Mouse (Mus musculus): ENCODE data around the gene Dtd1. TPM values are rescaled to one million over a fixed set of nuclear protein-coding genes. Genes with fewer than 3 reads are reported as not detected.

The Dtd1 gene
- polyA plus RNA-seq, 1 experiment from 2014 or later, result 38.0 TPM

DNA sequence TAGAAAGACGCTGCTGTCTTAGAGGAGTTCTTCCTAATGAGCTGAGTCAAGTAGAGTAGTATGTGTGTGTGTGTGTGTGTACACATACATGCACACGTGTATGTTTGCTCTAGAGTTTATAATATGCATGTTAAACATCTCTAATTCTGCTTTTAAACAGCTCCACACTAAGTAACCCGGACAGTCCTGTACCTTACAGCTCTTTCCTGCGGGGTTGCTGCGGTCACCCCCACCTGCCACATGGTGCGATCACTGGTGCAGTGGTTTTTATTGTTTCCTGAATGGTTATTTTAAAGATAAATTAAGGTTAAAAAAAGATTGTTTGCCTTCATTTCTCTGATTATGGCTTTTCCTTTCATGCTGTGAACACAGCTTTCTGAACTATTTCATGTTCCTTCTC, 153.9 kb downstream of the Dtd1 start:
- Histone ChIP-seq H3K9ac (no peak overlapping the region), H3K36me3 (no peaks in the 10 kb centered on the region), H3K4me1 (peaks cover 12% of the 10 kb centered on the region), H3K27ac (no peak overlapping the region), H3K27me3 (no peaks in the 10 kb centered on the region), H3K4me2 (no peak overlapping the region), H3K4me3 (no peak overlapping the region), H3K9me3 (no peaks in the 10 kb centered on the region)
- 40% methylated on average over 6 of the region's 6 CpGs for WGBS
- no peak for ATAC-seq (ENCODE audit: borderline replicate concordance, extremely low read depth, low FRiP score, low TSS enrichment)

DNA sequence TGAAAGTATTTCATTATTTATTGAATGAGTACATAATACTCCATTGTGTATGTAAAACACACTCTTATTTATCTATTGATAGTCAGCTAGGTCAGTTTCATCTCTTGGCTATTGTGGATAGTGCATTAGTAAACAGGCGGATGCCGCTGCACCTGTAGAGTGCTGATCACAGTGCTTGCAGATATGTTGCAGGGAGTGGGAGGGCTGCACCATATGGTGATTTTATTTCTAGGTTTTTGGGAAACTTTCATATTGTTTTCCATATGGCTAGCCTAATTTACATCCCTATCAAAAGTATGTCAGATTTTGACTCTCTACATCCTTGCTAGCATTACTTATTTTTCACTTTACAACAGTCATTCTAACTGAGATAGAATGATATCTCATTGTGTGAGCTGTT, 155.3 kb downstream of the Dtd1 start:
- Histone ChIP-seq H3K36me3 (no peaks in the 10 kb centered on the region), H3K9ac (no peak overlapping the region), H3K9me3 (no peaks in the 10 kb centered on the region), H3K4me2 (no peak overlapping the region), H3K27ac (no peak overlapping the region), H3K4me3 (no peak overlapping the region), H3K27me3 (no peaks in the 10 kb centered on the region), H3K4me1 (peaks cover 12% of the 10 kb centered on the region)
- ATAC-seq (ENCODE audit: borderline replicate concordance, extremely low read depth, low FRiP score, low TSS enrichment), result no peak
- 94% methylated on average over 2 of the region's 2 CpGs for WGBS

DNA sequence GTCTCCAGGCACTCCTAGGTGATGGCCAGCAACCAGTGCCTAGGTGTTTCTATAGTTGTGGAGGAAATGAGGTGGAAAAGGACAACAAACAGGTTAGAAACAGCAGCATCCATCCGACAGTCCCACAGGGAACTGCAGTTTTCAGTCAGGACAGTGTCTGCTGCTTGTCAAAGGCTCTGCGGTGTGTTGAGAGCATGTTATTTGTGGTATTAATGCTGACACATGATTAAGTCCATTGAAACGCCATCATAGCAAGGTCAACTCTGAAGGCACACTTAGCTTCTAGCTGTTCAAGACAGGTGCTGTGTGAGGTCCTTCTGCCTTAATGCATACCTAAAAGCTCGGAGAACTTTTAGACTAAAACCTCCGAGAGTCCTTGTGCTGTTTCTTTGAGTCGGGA, 161.0 kb downstream of the Dtd1 start:
- H3K4me2 ChIP-seq, result no peak overlapping the region
- 77% methylated on average over 6 of the region's 6 CpGs for WGBS
- no peak overlapping the region for H3K9ac ChIP-seq
- ATAC-seq (ENCODE audit: borderline replicate concordance, extremely low read depth, low FRiP score, low TSS enrichment), result no peak
- no peaks in the 10 kb centered on the region for H3K4me1 ChIP-seq
- no peaks in the 10 kb centered on the region for H3K36me3 ChIP-seq
- H3K27ac ChIP-seq, result no peak overlapping the region
- no peak overlapping the region for H3K4me3 ChIP-seq
- H3K27me3 ChIP-seq, result no peaks in the 10 kb centered on the region
- H3K9me3 ChIP-seq, result no peaks in the 10 kb centered on the region

DNA sequence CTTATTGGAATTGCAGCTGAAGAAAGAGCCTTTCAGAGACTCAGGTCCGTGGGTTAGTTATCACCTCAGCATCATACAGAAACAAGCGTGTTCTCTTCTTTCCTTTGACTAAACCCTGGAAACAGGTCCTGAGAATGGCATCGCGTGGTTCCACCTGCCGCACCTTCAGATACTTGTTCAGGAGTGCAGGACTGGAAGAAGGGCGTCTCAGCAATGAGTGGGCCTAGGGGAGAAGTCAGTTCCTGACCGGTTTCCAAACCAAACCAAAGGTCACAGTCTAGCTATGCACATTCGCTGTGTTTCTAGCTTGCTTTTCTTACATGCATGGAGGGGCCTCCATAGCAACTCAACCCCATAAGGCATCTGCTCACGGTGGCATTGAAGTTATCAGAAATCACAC, 164.0 kb downstream of the Dtd1 start:
- no peaks in the 10 kb centered on the region for H3K27me3 ChIP-seq
- no peak overlapping the region for H3K27ac ChIP-seq
- no peak for ATAC-seq (ENCODE audit: borderline replicate concordance, extremely low read depth, low FRiP score, low TSS enrichment)
- H3K9ac ChIP-seq, result no peak overlapping the region
- no peak overlapping the region for H3K4me2 ChIP-seq
- 93% methylated on average over 9 of the region's 9 CpGs for WGBS
- H3K9me3 ChIP-seq, result no peaks in the 10 kb centered on the region
- H3K4me3 ChIP-seq, result no peak overlapping the region
- 0 out of 2 replicates have a peak, but pooled peaks cover under 1% of the 10 kb centered on the region for H3K4me1 ChIP-seq
- H3K36me3 ChIP-seq, result no peaks in the 10 kb centered on the region

DNA sequence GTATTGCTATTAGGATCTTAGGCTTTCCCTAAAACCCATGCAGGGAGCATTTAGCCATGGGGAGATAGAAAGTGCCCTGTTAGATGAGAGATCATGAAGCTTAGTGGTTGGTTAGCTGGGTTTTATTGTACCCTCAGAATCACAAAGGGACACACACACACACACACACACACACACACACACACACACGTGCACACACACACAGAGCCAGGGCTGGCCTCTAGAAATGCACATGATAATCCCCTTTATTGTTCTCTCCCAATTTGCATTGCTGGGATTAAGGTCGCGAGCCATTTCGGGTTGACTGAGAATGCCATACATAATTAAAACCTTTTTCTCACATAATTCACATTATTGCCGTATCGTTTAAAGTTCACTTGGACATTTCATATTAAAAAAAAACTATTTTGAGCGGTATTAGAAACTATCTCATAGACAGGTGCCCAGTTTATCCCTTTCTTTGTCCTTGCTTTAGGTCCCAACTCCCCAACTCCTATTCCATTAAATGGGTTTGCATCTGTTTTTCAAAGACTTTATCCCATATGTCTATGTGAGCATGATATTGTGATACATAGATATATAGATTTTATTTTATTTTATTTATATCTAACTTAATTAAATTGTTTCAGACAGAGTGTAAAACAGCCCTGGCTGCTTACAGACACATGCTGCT, 164.6 kb downstream of the Dtd1 start:
- Histone ChIP-seq H3K27me3 (no peaks in the 10 kb centered on the region), H3K9ac (no peak overlapping the region), H3K4me2 (no peak overlapping the region), H3K9me3 (no peaks in the 10 kb centered on the region), H3K4me1 (peaks cover 5% of the 10 kb centered on the region; the same call in 1 of the 2 replicates), H3K27ac (no peak overlapping the region), H3K36me3 (no peaks in the 10 kb centered on the region), H3K4me3 (no peak overlapping the region)
- 88% methylated on average over 7 of the region's 7 CpGs for whole genome bisulfite sequencing
- no peak for ATAC-seq (ENCODE audit: borderline replicate concordance, extremely low read depth, low FRiP score, low TSS enrichment)

DNA sequence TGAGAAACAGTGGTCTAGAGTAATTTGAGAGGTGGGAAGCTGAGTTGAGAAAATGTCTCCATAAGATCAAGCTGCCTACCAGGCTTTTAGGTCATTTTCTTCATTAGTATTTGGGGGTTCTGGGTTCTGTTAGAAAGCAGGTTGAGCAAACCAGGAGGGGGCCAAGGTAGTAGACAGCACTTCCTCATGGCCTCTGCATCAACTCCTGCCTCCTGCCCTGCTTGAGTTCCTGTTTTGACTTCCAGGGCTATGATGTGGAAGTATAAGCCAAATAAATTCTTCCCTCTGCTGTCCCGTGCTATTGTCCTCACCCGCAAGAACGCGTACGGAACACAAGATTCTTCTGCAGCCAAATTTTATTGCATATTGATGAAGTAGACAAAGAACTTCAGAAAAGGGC, 165.5 kb downstream of the Dtd1 start:
- H3K9ac ChIP-seq, result no peak overlapping the region
- ATAC-seq (ENCODE audit: borderline replicate concordance, extremely low read depth, low FRiP score, low TSS enrichment), result no peak
- no peak overlapping the region for H3K4me3 ChIP-seq
- H3K4me2 ChIP-seq, result no peak overlapping the region
- H3K27ac ChIP-seq, result no peak overlapping the region
- no peaks in the 10 kb centered on the region for H3K27me3 ChIP-seq
- WGBS, result 89% methylated on average over 5 of the region's 5 CpGs
- no peaks in the 10 kb centered on the region for H3K9me3 ChIP-seq
- H3K4me1 ChIP-seq, result peaks cover 13% of the 10 kb centered on the region
- no peaks in the 10 kb centered on the region for H3K36me3 ChIP-seq

DNA sequence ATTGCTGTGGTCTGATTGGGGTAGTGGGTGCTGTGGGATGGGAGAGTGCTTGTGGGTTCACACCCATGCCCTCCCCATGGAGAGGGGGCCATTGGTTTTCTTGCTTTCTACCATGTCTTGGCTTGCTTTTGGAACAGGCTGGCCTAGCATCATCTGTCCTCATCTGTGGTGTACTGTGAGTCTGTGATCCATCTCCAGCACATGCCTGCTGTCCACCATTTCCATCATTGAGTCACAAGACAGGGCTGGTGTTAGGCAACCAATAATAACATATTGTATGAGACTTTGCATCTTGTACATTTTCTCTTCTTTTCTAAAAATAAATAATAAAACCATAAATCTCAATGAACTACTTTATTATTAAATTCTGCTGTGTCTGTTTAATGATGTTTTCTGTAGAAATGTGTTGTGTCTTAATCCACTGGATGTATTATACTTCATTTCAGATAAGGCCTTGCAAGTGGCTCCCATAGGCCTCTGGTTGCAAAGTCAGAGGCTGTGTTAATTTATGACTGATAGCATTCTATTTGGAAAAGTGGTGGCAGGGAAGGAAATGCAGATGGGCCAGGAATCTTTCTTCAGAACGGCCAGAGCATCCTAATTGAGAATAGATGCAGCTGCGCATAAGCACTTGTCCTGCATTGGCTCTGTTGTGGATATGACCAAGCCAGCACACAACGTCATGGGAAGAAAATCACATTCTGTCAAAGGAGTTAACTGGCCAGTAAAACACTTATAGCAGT, 168.8 kb downstream of the Dtd1 start:
- no peaks in the 10 kb centered on the region for H3K9me3 ChIP-seq
- H3K4me1 ChIP-seq, result peaks cover 18% of the 10 kb centered on the region
- ATAC-seq (ENCODE audit: borderline replicate concordance, extremely low read depth, low FRiP score, low TSS enrichment), result peak; percentile 76
- 49% methylated on average over 3 of the region's 3 CpGs for WGBS
- no peaks in the 10 kb centered on the region for H3K36me3 ChIP-seq
- H3K9ac ChIP-seq, result no peak overlapping the region
- H3K27me3 ChIP-seq, result no peaks in the 10 kb centered on the region
- H3K4me3 ChIP-seq, result no peak overlapping the region
- H3K4me2 ChIP-seq, result no peak overlapping the region
- peak overlapping the region; percentile 72 for H3K27ac ChIP-seq

DNA sequence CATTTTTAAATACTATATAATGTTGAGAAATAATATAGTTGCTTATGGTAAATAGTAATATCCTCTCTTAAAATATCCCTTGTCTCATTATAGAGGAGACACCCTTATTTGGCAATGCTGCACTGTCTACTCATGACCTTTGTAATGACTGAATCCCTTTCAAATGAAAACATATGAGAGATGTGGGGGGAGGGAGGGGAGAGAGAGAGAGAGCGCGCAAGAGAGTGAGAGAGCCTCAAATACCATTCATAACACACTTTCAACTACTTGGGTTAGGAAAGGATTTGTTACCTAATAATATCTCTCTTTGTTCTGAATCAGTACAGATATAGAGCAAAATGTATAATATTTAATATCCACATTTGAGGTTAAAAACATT, 169.4 kb downstream of the Dtd1 start:
- WGBS, result 43% methylated on average over 2 of the region's 2 CpGs

DNA sequence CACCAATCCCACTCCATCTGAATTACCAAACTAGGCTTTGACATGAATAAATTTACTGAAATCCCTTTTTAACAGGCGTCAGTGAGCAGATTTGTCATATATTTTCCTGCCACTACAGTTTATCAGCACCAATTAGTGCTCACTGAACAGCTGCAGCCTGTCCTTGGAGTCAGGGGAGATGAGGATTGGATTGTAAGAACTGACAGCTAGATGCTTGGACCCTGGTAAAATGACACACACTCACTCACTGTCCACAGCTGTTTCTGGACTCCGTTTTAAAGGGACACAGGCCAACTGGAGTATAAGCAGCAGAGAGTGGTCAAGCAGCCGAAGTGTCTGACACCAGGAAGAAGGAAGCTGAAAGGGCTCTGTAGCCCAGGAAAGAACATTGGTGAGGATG, 169.9 kb downstream of the Dtd1 start:
- Histone ChIP-seq H3K9ac (no peak overlapping the region), H3K9me3 (no peaks in the 10 kb centered on the region), H3K27ac (peak overlapping the region; percentile 72), H3K4me1 (peaks cover 18% of the 10 kb centered on the region), H3K4me2 (no peak overlapping the region), H3K27me3 (no peaks in the 10 kb centered on the region), H3K4me3 (no peak overlapping the region), H3K36me3 (no peaks in the 10 kb centered on the region)
- peak; percentile 88 for ATAC-seq (ENCODE audit: borderline replicate concordance, extremely low read depth, low FRiP score, low TSS enrichment)
- WGBS, result 27% methylated on average over 3 of the region's 3 CpGs

More for the DNA sequence above, 169.4 kb downstream of the Dtd1 start:
- no peaks in the 10 kb centered on the region for H3K9me3 ChIP-seq
- H3K4me3 ChIP-seq, result no peak overlapping the region
- peak; percentile 27; the same call in 1 of the 2 replicates for ATAC-seq (ENCODE audit: borderline replicate concordance, extremely low read depth, low FRiP score, low TSS enrichment)
- H3K36me3 ChIP-seq, result no peaks in the 10 kb centered on the region
- H3K9ac ChIP-seq, result no peak overlapping the region
- peak overlapping the region; percentile 72 for H3K27ac ChIP-seq
- no peaks in the 10 kb centered on the region for H3K27me3 ChIP-seq
- no peak overlapping the region for H3K4me2 ChIP-seq
- H3K4me1 ChIP-seq, result peaks cover 18% of the 10 kb centered on the region

DNA sequence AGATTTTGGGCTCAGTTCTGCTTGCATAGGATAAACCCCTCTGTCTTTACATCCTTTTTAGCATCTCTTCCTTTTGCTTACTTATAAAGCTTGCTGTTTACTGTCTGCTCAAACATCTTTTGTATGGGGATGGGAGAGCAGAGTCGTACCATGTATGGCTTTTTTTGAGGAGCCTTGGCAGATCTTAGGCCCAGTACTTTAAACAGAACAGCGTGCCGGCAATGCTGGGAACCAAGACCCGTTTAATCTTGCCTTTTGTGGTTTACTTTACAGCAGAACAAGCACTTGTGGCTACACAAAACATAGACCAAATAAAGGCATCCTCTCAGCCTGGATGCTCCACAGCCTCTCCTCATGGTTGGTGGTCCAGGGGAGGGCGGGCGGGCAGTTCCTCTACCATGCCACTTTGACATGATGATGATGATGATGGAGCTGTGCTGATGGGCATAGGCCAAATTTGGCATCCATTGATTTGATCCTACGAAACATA, 170.8 kb downstream of the Dtd1 start:
- Histone ChIP-seq H3K4me1 (peaks cover 21% of the 10 kb centered on the region), H3K36me3 (no peaks in the 10 kb centered on the region), H3K27ac (peak overlapping the region; percentile 72), H3K4me2 (no peak overlapping the region), H3K9me3 (no peaks in the 10 kb centered on the region), H3K27me3 (no peaks in the 10 kb centered on the region), H3K4me3 (no peak overlapping the region), H3K9ac (no peak overlapping the region)
- 58% methylated on average over 7 of the region's 7 CpGs for WGBS
- ATAC-seq (ENCODE audit: borderline replicate concordance, extremely low read depth, low FRiP score, low TSS enrichment), result peak; percentile 19; the same call in 1 of the 2 replicates

DNA sequence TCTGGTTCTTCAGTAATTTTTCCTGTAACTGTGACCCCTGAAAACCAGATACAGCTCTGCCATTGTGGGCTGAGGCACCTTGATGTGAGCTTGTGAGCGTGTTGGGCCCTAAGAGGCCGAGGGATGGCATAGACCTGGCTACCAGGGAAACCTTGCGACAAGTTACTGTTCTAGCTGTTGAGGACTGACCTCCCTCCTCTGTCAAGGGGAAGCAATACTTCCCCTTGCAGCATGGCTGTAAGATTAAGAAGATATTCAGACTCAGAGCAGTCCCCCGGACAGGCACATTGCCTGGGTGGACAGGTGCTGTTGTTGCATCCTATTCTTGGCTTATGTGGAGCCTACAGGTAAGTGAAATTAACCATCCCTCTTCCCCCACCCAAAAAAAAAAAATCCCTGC, 172.1 kb downstream of the Dtd1 start:
- no peak overlapping the region for H3K27ac ChIP-seq
- no peaks in the 10 kb centered on the region for H3K9me3 ChIP-seq
- H3K4me3 ChIP-seq, result no peak overlapping the region
- H3K4me1 ChIP-seq, result peaks cover 21% of the 10 kb centered on the region
- WGBS, result 83% methylated on average over 4 of the region's 4 CpGs
- H3K36me3 ChIP-seq, result no peaks in the 10 kb centered on the region
- H3K4me2 ChIP-seq, result no peak overlapping the region
- no peaks in the 10 kb centered on the region for H3K27me3 ChIP-seq
- ATAC-seq (ENCODE audit: borderline replicate concordance, extremely low read depth, low FRiP score, low TSS enrichment), result no peak
- H3K9ac ChIP-seq, result no peak overlapping the region

DNA sequence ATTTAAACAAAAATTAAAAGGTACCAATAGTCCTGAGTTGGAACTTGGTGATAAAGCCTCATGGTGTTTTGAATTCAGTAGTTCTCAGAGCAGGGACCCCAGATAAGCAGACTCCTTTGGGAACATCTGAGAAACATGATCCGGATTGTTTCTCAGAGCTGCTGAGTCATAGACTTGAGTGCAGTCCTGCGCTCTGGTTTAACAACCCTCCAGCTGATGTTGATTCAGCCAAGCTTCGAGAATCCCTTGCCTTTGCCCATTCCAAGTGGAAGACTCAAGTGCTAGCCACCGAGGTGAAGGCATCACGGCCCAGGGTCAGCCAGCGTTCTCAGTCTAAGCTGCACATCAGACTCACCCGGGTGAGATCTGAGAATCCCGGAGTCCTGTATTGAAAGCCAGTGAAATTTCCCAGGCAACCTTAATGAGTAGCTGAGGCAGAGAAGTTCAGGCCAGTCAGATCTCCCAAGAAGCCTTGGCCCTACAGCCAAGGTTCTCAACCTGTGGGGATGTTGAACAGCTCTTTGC, 175.0 kb downstream of the Dtd1 start:
- peaks cover 12% of the 10 kb centered on the region for H3K4me1 ChIP-seq

More for the DNA sequence above, 175.0 kb downstream of the Dtd1 start:
- no peak for ATAC-seq (ENCODE audit: borderline replicate concordance, extremely low read depth, low FRiP score, low TSS enrichment)
- Histone ChIP-seq H3K9me3 (no peaks in the 10 kb centered on the region), H3K9ac (no peak overlapping the region), H3K4me2 (no peak overlapping the region), H3K4me3 (no peak overlapping the region), H3K36me3 (no peaks in the 10 kb centered on the region), H3K27me3 (no peaks in the 10 kb centered on the region), H3K27ac (no peak overlapping the region)
- WGBS, result 56% methylated on average over 8 of the region's 8 CpGs
